Mouse (Mus musculus) WW6 (cell line): ENCODE measurements around the gene Grik5.
"Not testable (repeated sequence)": the region's sequence is repeated elsewhere in the genome, so short reads cannot be mapped to it uniquely, and the experiment has no call there.

Experiments
- DNase-seq: peaks from one replicate; pipeline ENCODE4 v3.0.0-alpha.2; 2013; ENCODE audit warnings: low read depth, low spot score

The Grik5 gene

DNA sequence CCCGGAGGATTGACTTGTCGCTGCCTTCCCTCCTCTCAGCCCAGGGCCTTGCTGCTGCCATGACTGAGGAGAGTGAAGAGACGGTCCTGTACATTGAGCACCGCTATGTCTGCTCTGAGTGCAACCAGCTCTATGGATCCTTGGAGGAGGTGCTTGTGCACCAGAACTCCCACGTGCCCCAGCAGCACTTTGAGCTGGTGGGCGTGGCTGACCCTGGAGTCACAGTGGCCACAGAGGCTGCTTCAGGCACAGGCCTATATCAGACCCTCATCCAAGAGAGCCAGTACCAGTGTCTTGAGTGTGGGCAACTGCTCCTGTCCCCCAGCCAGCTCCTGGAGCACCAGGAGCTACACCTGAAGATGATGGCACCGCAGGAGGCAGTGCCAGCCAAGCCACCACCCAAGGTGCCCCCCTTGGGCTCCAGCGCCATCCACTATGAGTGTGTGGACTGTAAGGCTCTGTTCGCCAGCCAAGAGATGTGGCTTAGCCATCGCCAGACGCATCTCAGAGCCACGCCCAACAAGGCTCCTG, 7.4 kb upstream of the Grik5 start:
- DNase-seq = no peak

DNA sequence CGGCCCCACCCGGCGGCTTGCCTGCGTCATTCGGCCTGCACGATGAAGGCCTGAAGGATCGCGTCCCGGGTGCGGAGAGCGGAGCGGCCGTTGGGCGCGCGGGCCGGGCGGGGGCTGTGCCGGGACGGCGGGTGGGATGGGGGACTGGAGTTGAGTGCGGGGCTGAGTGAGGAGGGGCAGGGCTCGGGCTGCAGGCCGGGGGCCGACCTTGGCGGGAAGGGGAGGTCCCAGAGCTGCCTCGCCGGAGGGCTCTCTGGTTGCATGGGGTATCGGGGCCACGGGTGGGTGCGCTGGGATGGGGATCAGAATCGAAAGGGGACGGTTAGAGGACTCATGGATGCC, 5.2 kb upstream of the Grik5 start:
- DNase-seq = no peak

- DNase-seq = peak; percentile 97
Measured at GRCm38 (mm10) chr7:25076663-25077413, 4.7 kb upstream of the Grik5 start.

GRCm38 (mm10) chr7:25076296-25076662, 4.1 kb upstream of the Grik5 start:
- DNase-seq = no peak

GRCm38 (mm10) chr7:25073924-25074323, 1.8 kb upstream of the Grik5 start:
- no peak for DNase-seq

DNA sequence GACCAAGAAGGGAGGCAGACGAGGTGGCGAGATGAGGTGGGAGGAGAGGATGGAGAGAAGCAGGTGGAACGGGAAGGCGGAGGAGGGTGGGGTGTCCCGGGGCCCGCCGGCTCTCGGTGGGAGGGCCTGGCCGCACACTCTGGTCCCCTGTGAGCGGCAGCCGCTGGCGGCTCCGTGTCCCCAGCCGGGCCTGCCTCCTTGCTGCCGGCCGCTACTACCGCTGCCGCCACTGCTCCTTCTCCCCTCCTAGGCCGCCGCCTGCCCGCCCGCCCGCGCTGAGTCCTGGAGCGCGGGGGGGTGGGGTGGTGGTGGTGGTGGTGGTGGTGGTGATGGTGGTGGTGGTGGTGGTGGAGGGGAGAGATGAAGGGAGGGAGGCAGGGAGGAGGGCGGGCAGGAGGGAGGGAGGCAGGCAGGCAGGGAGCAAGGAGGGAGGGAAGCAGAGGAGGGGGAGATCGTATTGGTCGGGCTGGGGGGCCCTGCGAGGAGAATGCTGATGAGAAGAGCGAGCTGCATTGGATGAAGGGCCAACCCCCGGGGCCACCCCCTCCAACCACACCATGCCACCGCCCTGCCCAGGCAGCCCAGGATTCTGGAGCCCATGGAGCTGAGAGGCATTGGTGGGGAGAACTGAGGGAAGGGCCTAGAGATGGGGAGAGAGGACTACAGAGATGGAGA, 707 bp upstream of the Grik5 start:
- DNase-seq = no peak

DNA sequence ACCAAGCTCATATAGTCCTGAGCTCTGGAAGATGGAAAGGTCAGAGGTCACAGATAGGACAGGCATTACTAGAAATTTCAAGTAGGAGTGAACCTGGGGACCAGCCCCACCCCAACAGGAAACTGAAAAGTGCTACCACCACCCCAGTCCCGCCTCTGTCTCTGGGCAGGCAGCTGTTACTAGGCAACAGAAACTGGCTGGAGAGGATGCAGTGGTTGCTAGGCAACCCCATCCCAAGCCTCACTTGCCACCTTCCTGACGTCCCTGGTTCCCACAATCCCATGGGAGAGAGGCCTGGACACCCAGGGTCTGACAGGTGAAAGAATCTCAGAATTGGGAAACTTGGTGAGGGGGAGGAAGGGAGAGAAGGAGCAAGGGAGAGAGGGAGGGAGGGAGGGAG, 3.4 kb downstream of the Grik5 start:
- DNase-seq = no peak

DNA sequence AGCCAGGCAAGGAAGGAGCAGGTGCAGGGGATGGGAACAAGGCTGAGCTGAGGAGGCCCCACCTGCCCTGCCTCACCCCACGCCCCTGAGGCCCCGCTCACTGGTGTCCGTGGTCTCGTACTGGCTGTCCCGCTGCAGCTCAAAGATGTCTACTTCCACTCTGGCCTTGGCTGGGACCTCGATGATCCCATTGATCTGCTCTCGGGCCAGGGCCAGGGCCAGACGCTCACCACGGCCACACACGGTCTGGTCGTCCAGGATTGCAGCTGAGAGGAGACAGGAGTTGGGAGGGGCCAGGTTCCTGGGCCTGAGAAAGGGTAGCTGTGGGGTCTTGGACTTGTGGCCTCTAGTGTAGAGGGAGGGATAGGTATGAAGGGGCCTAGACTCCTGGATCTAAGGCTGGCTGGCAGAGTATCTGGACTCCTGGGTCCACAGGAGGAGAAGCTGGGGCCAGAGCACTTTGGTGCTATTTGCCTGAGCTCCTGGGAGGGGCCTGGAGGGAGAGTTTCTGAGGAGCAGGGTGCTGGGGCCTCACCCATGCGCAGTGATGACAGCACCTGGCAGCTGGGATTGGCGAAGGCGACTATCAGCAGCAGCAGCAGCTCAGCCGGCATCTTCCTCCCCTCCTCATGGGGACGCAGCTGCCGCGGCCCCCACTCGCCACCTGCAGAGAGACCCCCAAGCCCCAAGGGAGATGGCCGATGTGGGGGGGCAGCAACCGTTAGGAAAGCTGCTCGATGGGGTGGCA, 4.1 kb downstream of the Grik5 start:
- DNase-seq = no peak

DNA sequence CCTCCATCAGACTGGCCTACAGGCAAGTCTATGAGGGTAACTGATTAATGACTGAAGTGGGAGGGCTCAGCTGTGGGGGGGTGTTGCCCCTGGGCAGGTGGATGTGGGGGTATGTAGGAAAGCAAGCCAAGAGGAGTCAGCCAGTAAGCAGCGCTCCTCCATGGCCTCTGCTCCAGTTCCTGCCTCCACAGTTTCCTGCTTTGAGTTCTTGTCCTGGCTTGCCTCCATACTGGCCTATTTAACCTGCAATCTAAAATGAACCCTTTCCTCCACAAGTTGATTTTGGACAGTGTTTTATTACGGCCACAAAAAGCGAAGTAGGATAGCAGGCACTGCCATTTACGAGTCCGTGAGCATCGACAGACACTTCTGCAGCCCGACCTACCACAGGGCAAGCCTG, 4.8 kb downstream of the Grik5 start:
- no peak for DNase-seq

GRCm38 (mm10) chr7:25063900-25064299, 8.2 kb downstream of the Grik5 start:
- no peak for DNase-seq

DNA sequence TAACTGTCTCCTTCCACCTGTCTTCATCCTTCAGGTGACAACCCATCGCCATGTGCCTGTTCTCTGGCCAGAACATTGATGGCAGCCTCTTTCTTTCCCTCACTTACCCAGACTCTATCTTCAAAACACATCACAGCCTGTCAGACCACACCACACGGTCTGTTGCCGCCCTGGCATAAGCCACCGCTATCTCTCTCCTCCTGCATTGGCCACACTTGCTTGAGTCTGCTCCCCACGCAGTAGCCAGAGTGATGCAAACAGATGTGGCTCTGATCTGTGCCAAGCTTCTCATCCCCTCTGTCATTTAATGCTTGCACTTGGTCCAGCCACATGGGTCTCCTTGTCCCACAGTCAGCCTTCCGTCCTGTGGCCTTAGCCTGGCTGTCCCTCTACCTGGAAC, 8.8 kb downstream of the Grik5 start:
- DNase-seq = no peak

- DNase-seq = no peak
Measured at GRCm38 (mm10) chr7:25058836-25059235, 13.3 kb downstream of the Grik5 start.

- no peak for DNase-seq
Measured at GRCm38 (mm10) chr7:25058394-25058793, 13.8 kb downstream of the Grik5 start.

GRCm38 (mm10) chr7:25057888-25058287, 14.3 kb downstream of the Grik5 start:
- no peak for DNase-seq

- DNase-seq = no peak
Measured at GRCm38 (mm10) chr7:25056951-25057350, 15.2 kb downstream of the Grik5 start.

DNA sequence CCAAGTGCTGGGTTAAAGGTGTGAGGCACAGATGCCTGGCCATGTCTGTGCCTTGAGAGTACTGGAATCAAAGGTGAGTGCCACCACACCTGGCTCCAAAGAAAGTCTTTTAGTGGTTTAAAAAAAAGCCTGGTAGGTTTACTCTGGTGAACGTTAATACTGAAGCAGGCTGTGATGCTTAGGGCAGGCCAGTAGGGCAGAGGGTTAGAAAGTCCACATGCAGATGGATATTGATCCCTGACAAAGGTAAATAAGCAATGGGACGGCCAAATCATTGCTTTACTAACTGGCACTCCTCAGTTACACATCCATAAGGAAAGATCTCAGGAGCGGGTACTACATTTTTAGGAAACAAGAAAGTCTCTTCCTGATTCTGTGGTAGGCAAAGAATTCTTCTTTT, 19.6 kb downstream of the Grik5 start:
- DNase-seq = no peak

- DNase-seq = no peak
Measured at GRCm38 (mm10) chr7:25049295-25049930, 22.7 kb downstream of the Grik5 start.

DNA sequence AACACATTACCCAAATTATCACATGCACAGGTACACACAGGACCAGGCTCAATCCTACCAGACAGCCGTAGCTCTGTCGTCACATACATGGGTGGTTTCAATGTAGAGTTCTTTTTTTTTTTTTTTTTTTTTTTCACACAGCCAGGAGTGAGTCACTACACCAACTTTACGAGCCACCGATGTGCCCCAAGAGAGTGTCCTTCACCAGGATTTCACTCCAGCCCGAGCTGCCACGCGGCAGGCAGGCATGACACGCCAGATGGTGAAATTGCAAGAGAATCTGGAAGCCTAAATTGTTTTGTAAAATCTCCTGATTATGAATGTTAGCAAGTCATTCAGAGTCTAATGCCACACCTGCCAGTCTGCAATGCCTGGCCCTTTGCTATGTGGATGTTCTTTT, 24.8 kb downstream of the Grik5 start:
- no peak for DNase-seq

GRCm38 (mm10) chr7:25044599-25044998, 27.5 kb downstream of the Grik5 start:
- not testable (repeated sequence) for DNase-seq

DNA sequence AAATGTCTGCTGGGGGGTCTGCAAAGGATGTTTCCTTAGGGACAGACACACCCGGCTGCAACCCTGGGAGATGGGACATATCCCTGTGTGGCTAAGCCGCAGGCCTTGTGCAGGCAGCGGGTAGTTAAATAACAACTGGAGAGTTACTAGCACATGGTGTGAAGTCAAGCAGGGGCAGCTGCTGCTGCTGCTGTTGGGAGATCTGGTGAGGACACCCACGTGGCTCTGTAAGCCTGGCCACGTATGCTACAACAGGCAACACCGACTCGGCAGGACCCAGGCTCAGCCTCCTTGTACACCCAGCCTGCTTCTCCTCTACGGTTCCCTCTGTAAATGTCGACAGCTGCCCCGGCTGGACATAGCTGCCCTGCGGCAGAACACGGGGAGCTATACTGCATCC, 30.2 kb downstream of the Grik5 start:
- DNase-seq = no peak

DNA sequence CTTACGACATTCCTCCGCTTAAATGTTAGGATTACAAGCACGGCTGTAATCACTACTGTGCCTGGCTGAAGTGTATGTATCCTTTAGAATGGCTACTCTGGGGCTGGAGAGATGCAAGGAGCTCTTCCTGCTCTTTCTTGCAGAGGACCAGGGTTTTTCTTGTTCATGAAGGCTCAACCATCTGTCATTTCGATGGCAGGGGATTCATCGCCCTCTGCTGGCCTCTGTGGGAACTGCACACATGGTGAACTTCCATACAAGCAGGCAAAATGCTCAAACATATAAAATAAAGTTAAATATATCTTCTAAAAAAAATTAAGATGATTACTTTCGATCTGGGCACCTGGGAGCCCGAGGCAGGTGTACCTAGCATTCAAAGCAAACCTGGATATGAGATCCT, 36.2 kb downstream of the Grik5 start:
- no peak for DNase-seq

GRCm38 (mm10) chr7:25034796-25035195, 37.4 kb downstream of the Grik5 start:
- DNase-seq = no peak
